8 mouse cellular contexts compared by ENCODE assay signal in the genomic region with DNA sequence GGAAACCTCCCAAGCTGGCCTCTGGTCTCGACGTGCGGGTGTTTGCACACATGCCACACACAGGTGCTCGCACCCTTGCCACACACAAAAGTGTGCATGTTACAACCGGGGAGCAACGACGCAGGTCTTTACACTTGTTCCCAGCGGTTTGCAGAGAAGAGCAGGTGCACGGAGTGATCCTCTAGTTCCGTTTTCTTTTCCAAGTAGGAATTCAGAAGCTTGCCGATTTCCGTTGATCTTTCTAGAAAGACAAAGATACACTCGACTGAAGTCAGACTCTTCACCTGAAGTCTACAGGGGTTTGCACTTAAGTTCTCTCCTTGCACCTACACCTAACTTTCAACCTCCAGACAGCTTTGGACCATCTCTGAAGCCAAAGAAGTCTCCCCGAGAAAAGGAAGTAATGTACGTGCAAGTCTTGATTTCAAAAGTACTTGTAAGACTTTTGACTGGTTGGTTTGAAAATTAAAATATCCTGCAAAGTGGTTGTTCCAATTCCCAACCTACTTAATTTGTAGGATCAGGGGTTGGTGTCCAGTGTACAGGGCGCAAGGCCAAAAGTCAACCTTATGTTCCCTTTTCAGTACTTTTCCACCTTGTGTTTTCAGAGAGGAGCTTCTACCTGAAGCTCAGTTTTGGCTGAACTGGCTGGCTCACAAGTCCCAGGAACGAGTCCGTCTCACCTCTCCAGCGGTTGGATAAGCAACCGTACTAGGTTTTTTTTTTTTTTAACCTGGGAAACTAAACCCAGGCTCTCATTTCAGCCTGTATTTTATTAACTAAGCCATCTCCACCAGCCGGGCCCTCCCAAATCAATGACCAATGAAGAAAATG. TPM values are rescaled to one million over a fixed set of nuclear protein-coding genes. Genes with fewer than 3 reads are reported as not detected.
DNase-seq lines count a peak whose midpoint lies in the region; ATAC-seq and TF ChIP-seq lines count a peak whose summit lies in the region.

No protein-coding gene starts in this region.

- H3K4me1 ChIP-seq in kidney, adult 2 months (ENCODE audit: control insufficient read depth, insufficient read depth, low read length), result peaks cover 7% of the 10 kb centered on the region; the same call in 1 of the 2 replicates
- H3K4me1 ChIP-seq in bone marrow, adult 2 months (ENCODE audit: control insufficient read depth, insufficient read depth, low read length), result peaks cover 7% of the 10 kb centered on the region
- peaks cover 29% of the 10 kb centered on the region for H3K4me1 ChIP-seq in hindbrain, embryonic 12.5 days
- peaks cover 27% of the 10 kb centered on the region for H3K4me1 ChIP-seq in midbrain, embryonic 16.5 days (ENCODE audit: control insufficient read depth, insufficient read depth, low read length)

- TF ChIP-seq POLR2A in kidney, adult 2 months (IDR thresholded peaks at IDR 0.05; ENCODE audit: low read depth, low read length), result no peak
- TF ChIP-seq POLR2A in bone marrow, adult 2 months (IDR thresholded peaks at IDR 0.05; ENCODE audit: borderline replicate concordance, control insufficient read depth, low read depth, low read length), result no peak

- ATAC-seq in hindbrain, embryonic 12.5 days (ENCODE audit: low FRiP score), result no peak
- ATAC-seq in midbrain, embryonic 16.5 days, result no peak

- TF ChIP-seq CTCF in kidney, adult 2 months (conservative IDR thresholded peaks at IDR 0.05; ENCODE audit: insufficient read depth, insufficient read length, low read depth, low read length), result no peak
- TF ChIP-seq CTCF in bone marrow, adult 2 months (IDR thresholded peaks at IDR 0.05; ENCODE audit: control insufficient read depth, insufficient read depth, low read length), result no peak

- H3K4me2 ChIP-seq in hindbrain, embryonic 12.5 days (replicated peaks), result peak overlapping the region; percentile 72
- H3K4me2 ChIP-seq in midbrain, embryonic 16.5 days (ENCODE audit: low read length), result peak overlapping the region; percentile 85

- no peaks in the 10 kb centered on the region for H3K36me3 ChIP-seq in kidney, adult 2 months (ENCODE audit: control insufficient read depth, insufficient read depth, low read length)
- peaks cover 25% of the 10 kb centered on the region for H3K36me3 ChIP-seq in hindbrain, embryonic 12.5 days
- H3K36me3 ChIP-seq in midbrain, embryonic 16.5 days (ENCODE audit: control insufficient read depth, insufficient read depth, low read length), result no peaks in the 10 kb centered on the region

- H3K9me3 ChIP-seq in hindbrain, embryonic 12.5 days (replicated peaks), result no peaks in the 10 kb centered on the region
- no peaks in the 10 kb centered on the region for H3K9me3 ChIP-seq in midbrain, embryonic 16.5 days (replicated peaks; ENCODE audit: control insufficient read depth, low read length, poor library complexity, severe bottlenecking)

- H3K9ac ChIP-seq in hindbrain, embryonic 12.5 days, result peak overlapping the region; percentile 78
- peak overlapping the region; percentile 85 for H3K9ac ChIP-seq in midbrain, embryonic 16.5 days (ENCODE audit: low read depth, low read length)

- WGBS in kidney, adult 2 months, result 71% methylated on average over 21 of the region's 21 CpGs
- 54% methylated on average over 21 of the region's 21 CpGs for WGBS in bone marrow, adult 2 months
- WGBS in hindbrain, embryonic 12.5 days, result 77% methylated on average over 21 of the region's 21 CpGs
- WGBS in midbrain, embryonic 16.5 days, result 77% methylated on average over 21 of the region's 21 CpGs

- H3K27me3 ChIP-seq in kidney, adult 2 months (replicated peaks; ENCODE audit: control insufficient read depth, insufficient read depth, low read length), result no peaks in the 10 kb centered on the region
- H3K27me3 ChIP-seq in hindbrain, embryonic 12.5 days, result no peaks in the 10 kb centered on the region
- no peaks in the 10 kb centered on the region for H3K27me3 ChIP-seq in midbrain, embryonic 16.5 days (ENCODE audit: control insufficient read depth, insufficient read depth, low read depth, low read length)

- no peak for DNase-seq in kidney, adult 2 months
- no peak for DNase-seq in kidney, postnatal 14 days
- no peak for DNase-seq in adrenal gland, adult (ENCODE audit: inconsistent age in 2 of 2, low spot score in 1 of 2)
- DNase-seq in right cerebral cortex, adult 18-20 months, result no peak
- no peak for DNase-seq in ovary, postnatal 10 days (ENCODE audit: low spot score)

- no peak overlapping the region for H3K27ac ChIP-seq in kidney, adult 2 months (ENCODE audit: insufficient read depth, low read depth, low read length)
- 0 out of 2 replicates have a peak overlapping the region, but pooled peaks have one; percentile 34 for H3K27ac ChIP-seq in bone marrow, adult 2 months (ENCODE audit: control insufficient read depth, insufficient read depth, low read depth, low read length, poor library complexity)
- peak overlapping the region; percentile 84; the same call in 1 of the 2 replicates for H3K27ac ChIP-seq in hindbrain, embryonic 12.5 days
- peak overlapping the region; percentile 80 for H3K27ac ChIP-seq in midbrain, embryonic 16.5 days (ENCODE audit: low read length)

- H3K4me3 ChIP-seq in kidney, adult 2 months (ENCODE audit: insufficient read depth, low read depth, low read length), result peak overlapping the region; percentile 98
- peak overlapping the region; percentile 96 for H3K4me3 ChIP-seq in bone marrow, adult 2 months (replicated peaks; ENCODE audit: control insufficient read depth, low read depth, low read length)
- peak overlapping the region; percentile 81 for H3K4me3 ChIP-seq in hindbrain, embryonic 12.5 days
- H3K4me3 ChIP-seq in midbrain, embryonic 16.5 days (ENCODE audit: low read depth, low read length), result peak overlapping the region; percentile 85

RNA-seq across cellular contexts. Expression of a gene that starts 0.8 kb away (rescaled TPM):
- 34.7 and 36.7 TPM in 2 replicates for polyA plus RNA-seq in kidney, adult 2 months (2012; rRNA removed)
- polyA plus RNA-seq in bone marrow, adult 2 months (2011; ENCODE audit: insufficient read depth, insufficient read length, low replicate concordance, missing spikeins), result 122 and 128 TPM in 2 replicates
- polyA plus RNA-seq in hindbrain, embryonic 12.5 days (2016; fragmentation: Nextera tagmentation; extraction: Ambion mirVana), result 193 and 194 TPM in 2 replicates
- 134 and 140 TPM in 2 replicates for polyA plus RNA-seq in midbrain, embryonic 16.5 days (2015; fragmentation: Nextera tagmentation; extraction: Ambion mirVana)

RNA-seq across cellular contexts. Expression of a gene that starts 2.9 kb away (rescaled TPM):
- 6.0 and 6.4 TPM in 2 replicates for polyA plus RNA-seq in kidney, adult 2 months (2012; rRNA removed)
- polyA plus RNA-seq in bone marrow, adult 2 months (2011; ENCODE audit: insufficient read depth, insufficient read length, low replicate concordance, missing spikeins), result 12.0 and 17.7 TPM in 2 replicates
- polyA plus RNA-seq in hindbrain, embryonic 12.5 days (2016; fragmentation: Nextera tagmentation; extraction: Ambion mirVana), result 15.0 and 15.8 TPM in 2 replicates
- 10.0 and 10.4 TPM in 2 replicates for polyA plus RNA-seq in midbrain, embryonic 16.5 days (2015; fragmentation: Nextera tagmentation; extraction: Ambion mirVana)

RNA-seq across cellular contexts. Expression of a gene that starts 23.8 kb away (rescaled TPM):
- 39.4 and 44.1 TPM in 2 replicates for polyA plus RNA-seq in kidney, adult 2 months (2012; rRNA removed)
- polyA plus RNA-seq in bone marrow, adult 2 months (2011; ENCODE audit: insufficient read depth, insufficient read length, low replicate concordance, missing spikeins), result 8.8 and 23.7 TPM in 2 replicates
- polyA plus RNA-seq in hindbrain, embryonic 12.5 days (2016; fragmentation: Nextera tagmentation; extraction: Ambion mirVana), result 16.8 and 17.0 TPM in 2 replicates
- polyA plus RNA-seq in midbrain, embryonic 16.5 days (2015; fragmentation: Nextera tagmentation; extraction: Ambion mirVana), result 15.7 and 16.7 TPM in 2 replicates

RNA-seq across cellular contexts. Expression of a gene that starts 46.2 kb away (rescaled TPM):
- polyA plus RNA-seq in kidney, adult 2 months (2012; rRNA removed), result 181 and 226 TPM in 2 replicates
- 4.2 and 13.0 TPM in 2 replicates for polyA plus RNA-seq in bone marrow, adult 2 months (2011; ENCODE audit: insufficient read depth, insufficient read length, low replicate concordance, missing spikeins)
- 39.5 and 39.9 TPM in 2 replicates for polyA plus RNA-seq in hindbrain, embryonic 12.5 days (2016; fragmentation: Nextera tagmentation; extraction: Ambion mirVana)
- polyA plus RNA-seq in midbrain, embryonic 16.5 days (2015; fragmentation: Nextera tagmentation; extraction: Ambion mirVana), result 54.8 TPM in 2 replicates

RNA-seq across cellular contexts. Expression of a gene that starts 49.6 kb away (rescaled TPM):
- polyA plus RNA-seq in kidney, adult 2 months (2012; rRNA removed), result 43.7 and 46.3 TPM in 2 replicates
- 42.7 and 56.8 TPM in 2 replicates for polyA plus RNA-seq in bone marrow, adult 2 months (2011; ENCODE audit: insufficient read depth, insufficient read length, low replicate concordance, missing spikeins)
- polyA plus RNA-seq in hindbrain, embryonic 12.5 days (2016; fragmentation: Nextera tagmentation; extraction: Ambion mirVana), result 106 and 110 TPM in 2 replicates
- polyA plus RNA-seq in midbrain, embryonic 16.5 days (2015; fragmentation: Nextera tagmentation; extraction: Ambion mirVana), result 92.5 and 109 TPM in 2 replicates
